Mouse (Mus musculus) cerebellum, postnatal 10 days (tissue): ENCODE measurements at regions not wholly inside any gene's neighbourhood (a gene's known extent, or its start where the extent isn't known, plus 50 kb on each side); places are given as distances from the start of the nearest gene placed in this dataset.
A peak's percentile ranks its signal among the peaks of the same experiment; 100 is the strongest.
"Not testable (repeated sequence)": the region's sequence is repeated elsewhere in the genome, so short reads cannot be mapped to it uniquely, and the experiment has no call there.

Experiments used
- DNase-seq, 2 experiments: peaks; one replicate each; pipeline ENCODE4 v3.0.0; 2021; ENCODE audit warnings: mixed read lengths in 2 of 2

DNA sequence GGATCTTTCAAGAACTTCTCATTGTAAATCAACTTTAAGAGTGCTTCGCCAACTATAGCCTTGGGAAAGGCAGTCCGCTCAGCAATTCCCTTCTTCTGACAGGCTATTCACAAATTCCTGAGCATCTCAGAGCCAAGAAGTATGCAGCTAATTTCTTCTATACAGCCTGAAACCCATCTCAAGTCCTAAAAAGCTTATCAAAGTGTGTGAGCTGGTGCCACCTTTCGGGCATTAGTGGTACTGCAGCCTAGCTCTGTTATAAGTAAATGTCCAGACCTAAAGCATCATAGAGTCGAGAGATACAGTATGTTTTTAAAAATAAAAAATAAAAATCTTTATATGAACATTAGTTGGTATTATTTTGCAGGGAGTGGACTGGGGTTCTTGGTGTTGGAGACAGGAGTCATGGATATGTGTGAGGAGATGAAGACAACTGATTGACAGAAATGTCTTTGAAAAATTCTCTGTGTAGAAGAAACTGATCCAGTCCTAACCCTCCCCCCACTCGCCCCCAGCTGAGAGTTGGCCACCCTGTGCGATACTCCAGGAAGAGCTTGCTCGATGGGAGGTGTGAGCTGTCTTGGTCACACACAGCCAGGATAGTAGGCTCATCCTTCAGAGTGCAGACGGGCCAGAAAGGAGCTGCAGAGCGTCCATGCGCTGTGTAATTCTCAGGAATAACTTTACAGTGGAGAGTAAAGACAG, 56.4 kb downstream of the Bod1 start:
- DNase-seq, result peak; percentile 85 to 90

DNA sequence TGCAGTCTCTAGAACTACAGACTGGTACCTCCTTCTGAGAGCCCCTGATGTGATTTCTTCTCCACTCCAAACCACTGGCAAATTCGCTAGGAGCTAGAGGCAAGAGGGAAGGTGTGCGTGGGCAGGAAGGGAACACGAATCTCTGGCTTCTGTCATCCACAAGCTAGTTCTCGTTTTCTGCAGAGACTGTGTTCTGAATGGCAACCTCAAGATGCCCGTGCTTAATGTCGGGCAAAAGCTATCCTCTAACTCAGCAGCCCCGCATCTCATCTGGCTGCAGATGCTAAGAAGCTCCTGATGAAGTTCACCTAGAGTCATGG, 57.3 kb downstream of the Bod1 start:
- DNase-seq, result no peak

DNA sequence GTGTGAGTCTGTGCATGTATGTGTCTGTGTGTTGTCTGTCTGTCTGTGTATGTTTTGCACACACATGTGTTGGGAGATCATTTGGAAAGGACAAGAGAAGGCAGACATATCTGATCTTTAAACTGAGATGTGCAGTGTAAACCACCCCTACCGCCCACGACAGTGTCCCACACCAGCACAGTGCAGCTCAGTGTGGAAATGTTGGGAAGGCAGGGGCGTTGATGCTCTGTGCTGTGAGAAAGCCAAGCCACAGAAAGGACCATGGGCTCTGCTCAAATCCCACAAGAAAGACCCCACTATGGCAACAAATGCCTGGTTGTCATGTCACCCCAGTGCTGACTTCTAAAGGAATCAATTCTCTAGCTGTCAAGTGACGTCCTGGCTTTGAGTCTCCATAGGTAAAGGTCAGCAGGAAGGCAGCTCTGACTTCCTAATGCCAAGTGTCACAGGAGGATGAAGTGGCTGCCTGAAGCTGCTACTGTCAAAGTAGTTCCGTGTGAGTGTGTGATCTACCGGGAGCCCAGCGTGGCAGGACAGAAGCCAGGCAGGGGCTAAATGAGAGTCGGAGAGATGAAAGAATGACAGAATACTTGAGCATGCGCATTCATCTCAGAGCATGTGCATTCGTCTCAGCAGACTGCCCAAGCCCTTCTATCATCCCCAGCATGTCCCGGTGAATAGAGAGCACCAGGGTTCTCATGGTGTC, 57.8 kb downstream of the Bod1 start:
- no peak for DNase-seq

DNA sequence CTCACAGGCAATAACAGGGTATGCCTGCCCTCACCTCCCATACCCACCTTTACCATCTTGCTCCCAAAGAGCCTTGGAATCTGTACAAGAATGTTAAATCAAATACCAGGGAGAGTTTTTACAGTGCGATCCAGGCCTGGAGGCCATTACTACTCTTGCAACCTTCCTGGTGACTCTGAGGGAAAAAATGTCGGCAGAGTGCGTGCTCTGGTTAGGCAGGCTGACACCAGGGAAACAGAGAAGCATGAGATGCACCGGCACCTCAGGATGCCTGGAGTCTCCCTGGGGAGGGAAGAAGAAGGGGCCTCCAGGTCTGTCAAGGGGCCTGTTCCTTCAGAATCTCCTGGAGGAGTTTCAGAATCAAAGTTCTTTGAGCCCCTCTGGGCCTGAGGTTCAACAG, 63.2 kb downstream of the Bod1 start:
- no peak for DNase-seq

DNA sequence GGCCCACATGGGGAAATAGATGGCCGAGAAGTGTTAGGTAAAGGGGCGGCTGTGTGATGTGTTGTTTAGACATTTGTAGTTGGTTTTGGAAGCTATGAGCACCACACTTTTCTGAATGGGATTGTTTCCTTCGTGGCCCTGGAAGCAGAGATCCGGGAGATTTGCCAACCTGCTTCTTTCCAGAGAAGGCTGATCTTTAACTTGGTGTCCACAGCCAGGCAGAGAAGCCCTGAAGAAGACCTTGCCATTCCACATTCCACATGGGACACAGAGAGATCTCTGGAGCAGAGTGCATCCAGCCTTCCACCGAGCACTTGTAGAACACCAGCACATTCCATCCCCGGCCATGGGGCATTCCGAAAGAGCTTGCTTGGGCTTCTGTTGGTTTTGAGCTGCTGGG, 70.2 kb downstream of the Bod1 start:
- no peak for DNase-seq

DNA sequence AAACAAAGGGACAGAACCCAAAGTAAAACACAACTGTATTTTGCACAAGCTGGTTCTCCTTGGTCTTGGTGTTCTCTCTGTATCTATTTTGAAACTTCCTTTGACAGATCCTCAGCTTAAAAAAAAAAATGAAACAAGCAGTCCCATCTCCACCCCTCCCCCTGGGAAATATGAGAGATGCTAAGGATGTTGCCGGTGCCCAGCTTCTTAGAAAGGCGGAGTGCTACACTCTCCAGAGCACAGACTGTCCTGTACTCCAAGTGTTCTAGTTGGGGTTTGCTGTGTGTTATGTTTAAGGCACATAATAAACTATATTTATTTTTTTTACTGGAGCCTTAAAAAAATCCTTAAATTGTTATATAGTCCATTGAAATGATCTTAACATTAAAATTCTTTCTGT, 78.1 kb downstream of the Bod1 start:
- no peak for DNase-seq

- no peak for DNase-seq
Measured at GRCm38 (mm10) chr11:31592061-31592460, 79.6 kb downstream of the Bod1 start.

DNA sequence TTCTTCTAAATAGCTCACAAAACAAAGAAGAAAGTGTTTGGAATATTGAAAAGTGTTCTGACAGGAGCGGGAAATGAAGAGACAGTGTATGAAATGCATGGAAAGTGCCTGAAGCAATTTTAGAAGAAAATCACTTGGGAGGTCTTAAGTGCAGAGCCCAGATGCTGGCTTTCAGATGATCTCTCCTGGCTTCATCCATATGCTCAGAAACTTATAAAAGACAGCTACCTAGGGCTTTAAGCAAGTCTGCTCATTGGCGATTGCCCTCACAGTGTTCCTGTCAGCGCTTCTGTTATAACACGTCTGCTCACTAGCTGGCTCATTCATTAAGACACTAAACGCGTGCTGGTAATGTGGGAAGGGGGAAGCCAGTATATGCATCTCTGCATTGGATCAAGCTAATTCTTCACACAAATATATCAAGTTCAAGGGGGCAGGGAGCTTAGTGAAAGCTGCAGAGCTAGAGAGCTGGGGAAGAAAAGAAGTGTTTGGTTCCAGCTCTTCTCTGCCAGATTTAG, 80.6 kb downstream of the Bod1 start:
- DNase-seq, result no peak

- no peak for DNase-seq
Measured at GRCm38 (mm10) chr11:31574941-31575340, 96.7 kb downstream of the Bod1 start.

DNA sequence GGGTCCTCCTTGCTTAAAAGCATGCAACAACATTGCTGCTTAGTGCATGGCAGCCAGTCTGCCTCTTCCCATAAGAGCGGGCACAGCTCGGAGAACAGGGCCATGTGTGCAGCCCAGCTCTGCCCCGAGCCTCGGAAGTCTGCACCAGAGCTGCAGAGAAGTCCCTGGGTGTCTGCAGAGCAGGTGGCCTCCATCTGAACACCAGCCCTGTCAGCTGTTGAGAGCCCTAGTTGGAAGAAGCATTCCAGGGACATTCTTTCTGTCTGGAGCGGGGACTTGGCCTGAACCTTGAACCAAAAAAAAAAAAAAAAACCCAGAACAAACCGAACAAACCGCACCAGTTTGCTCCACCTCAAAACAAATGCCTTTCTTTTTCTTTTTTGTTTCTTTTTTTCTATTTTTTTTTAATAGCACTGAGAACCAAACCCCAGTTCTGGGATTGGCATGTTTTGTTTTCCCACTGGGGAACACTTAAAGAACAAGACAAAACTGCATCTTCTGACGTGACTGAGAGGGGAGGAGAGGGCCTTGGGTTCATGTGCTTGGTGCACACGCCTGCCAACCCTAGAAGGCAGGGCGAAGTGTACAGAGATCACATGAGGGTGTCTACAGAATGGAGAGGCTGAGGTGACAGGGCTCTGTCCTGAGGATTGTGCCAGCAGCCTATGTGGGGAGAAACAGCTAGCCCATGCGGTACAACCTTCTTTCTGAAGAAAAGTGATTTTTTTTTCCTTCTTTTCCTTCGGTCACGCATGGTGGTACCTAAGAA, 106.8 kb downstream of the Bod1 start:
- peak in 1 of 2 experiments; percentile 35 for DNase-seq

GRCm38 (mm10) chr11:31563826-31564741, 107.6 kb downstream of the Bod1 start:
- no peak for DNase-seq

- DNase-seq, result no peak
Measured at GRCm38 (mm10) chr11:31562954-31563353, 108.7 kb downstream of the Bod1 start.

- no peak for DNase-seq
Measured at GRCm38 (mm10) chr11:31560775-31561174, 110.9 kb downstream of the Bod1 start.

- peak; percentile 84 to 90 for DNase-seq
Measured at GRCm38 (mm10) chr11:31555042-31555441, 116.6 kb downstream of the Bod1 start.

- no peak for DNase-seq
Measured at GRCm38 (mm10) chr11:31551614-31552271, 119.9 kb downstream of the Bod1 start.

GRCm38 (mm10) chr11:31550747-31551613, 120.7 kb downstream of the Bod1 start:
- DNase-seq, result peak; percentile 73 to 80

GRCm38 (mm10) chr11:31545514-31545913, 126.2 kb downstream of the Bod1 start:
- DNase-seq, result not testable (repeated sequence)

DNA sequence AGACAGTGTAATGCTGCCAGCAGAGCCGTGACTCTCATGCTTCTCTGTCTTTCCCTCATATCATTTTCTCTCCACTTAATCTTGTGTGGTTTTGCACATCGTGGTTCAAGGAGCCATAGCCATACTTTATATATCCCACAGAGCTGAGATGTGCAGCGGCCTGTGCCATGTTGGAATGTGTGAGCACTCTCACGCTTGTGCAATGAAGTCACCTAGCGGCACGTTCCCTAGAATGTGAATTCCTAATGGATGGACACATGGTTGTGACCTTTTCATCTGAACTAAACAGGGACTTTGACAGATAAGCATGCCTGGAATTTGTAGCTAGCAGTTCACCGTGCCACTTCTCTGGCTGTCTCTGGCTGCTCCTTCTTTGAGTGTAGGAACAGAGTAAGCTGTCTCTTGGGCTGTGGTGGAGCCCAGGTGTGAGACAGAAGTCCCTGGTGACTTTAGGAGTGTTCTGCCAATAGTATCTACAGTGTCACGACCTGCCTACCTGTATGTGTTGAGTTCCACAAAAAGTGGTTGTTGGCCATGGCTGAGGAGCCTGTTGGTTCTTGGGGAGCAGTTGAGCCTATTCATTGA, 129.0 kb downstream of the Bod1 start:
- DNase-seq, result no peak

GRCm38 (mm10) chr11:31541425-31541824, 130.3 kb downstream of the Bod1 start:
- DNase-seq, result no peak

GRCm38 (mm10) chr11:31540816-31541215, 130.9 kb downstream of the Bod1 start:
- DNase-seq, result no peak

DNA sequence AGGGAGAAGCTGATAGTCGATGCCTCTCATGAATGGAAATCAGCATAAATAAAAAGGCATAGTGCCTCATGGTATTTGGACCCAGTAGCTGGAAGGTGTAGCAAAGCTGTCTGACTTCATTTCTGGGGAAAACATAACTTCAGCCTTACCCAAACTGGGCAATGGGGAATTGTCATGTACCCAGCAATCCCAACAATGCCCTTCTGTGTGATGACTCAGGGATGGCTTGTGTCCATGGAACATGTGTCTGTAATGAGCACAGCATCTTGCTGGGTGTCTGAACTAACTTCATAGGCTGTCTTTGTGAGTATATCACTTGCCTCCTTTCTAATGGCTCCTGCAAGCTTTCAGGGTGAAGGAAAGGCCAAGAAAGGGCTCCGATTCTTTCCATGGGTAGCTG, 140.3 kb downstream of the Bod1 start:
- DNase-seq, result no peak
